Mouse (Mus musculus) spleen, postnatal 0 days (tissue): ENCODE data around the gene Slc25a31. TPM values are rescaled to one million over a fixed set of nuclear protein-coding genes. Genes with fewer than 3 reads are reported as not detected.

Experiments used
- polyA plus RNA-seq: library from polyadenylated mRNA; unstranded; fragments of >200 nt; fragmentation: Nextera tagmentation; extraction: Ambion mirVana; gene quantifications from 2 replicates; pipeline ENCODE4 v1.2.1, GENCODE M21; 2015

Slc25a31 gene
- polyA plus RNA-seq, result 0.08 and 0.10 TPM in 2 replicates

DNA sequence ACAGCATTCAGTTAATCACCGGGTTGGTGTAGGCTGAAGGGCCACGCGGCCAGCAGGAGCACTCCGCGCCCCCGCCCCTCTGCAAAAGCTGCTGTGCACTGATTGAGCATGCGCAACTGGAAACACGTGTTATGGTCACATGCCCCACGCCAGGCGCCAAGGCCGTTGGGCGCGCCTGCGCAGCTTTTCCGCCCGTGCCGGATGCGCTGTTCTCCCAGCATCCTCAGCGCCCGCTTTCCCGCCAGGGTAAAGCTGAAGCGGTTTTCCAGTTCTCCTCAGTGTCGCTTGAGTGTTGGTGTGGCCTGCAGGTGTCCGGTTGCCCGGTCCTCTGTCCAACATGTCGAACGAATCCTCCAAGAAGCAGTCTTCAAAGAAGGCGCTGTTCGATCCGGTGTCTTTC lies at the start of gene Slc25a31:
Gene Slc25a31 (plus strand): TSS at position 201 of the 400 bp plus-strand sequence.

DNA sequence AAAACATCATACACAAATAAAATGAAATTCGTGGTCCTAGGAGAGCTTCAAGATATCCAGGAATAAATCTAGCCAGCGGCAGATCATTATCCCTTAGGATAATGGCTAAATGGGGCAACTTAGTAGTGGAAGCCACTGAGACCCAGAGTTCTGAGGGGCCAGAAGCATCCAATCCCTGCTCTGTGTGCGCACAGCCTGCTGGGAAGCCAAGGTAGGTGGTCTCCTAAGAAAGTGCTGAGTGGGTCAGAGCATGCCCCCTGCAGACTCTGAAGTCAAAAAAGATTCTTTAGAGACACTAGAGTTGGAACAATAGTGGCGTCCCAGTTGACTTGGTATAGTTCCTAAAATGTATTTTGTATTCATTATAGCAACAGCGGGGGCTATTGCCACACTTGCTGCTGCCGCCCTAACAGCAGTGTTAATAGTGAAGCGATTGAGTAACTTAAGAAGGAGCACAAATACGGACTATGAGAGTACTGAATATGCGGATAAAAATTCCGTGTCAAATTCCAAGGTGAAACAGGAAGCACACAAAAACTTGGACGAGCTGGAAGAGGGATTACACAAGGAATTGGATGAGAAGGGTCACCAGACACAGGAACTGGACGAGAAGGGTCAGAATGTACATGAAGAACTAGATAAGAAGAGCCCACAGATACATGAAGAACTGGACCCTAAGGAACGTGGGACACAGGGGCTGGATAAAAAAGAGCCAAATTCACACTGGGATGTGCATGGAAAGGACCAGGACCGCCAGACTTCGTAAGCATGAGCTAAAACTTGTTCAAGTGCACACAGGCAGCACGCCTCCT lies 35.6 kb downstream of the Slc25a31 start, which contains the start of gene Hspa4l:
Gene Hspa4l (plus strand): TSS at position 472 of the 812 bp plus-strand sequence.

Other genes with a start within 250 kb of the Slc25a31 start
- gene Intu, start 177.6 kb upstream of the Slc25a31 start, polyA plus RNA-seq, result 0.73 and 0.89 TPM in 2 replicates
- 16.4 and 16.8 TPM in 2 replicates for gene Hspa4l, start 35.6 kb downstream of the Slc25a31 start, polyA plus RNA-seq
- gene Plk4, start 91.2 kb downstream of the Slc25a31 start, polyA plus RNA-seq, result 39.2 and 43.2 TPM in 2 replicates
- 5.5 and 6.3 TPM in 2 replicates for gene Mfsd8, start 138.0 kb downstream of the Slc25a31 start, polyA plus RNA-seq
- 5.6 and 6.1 TPM in 2 replicates for gene Abhd18, start 138.1 kb downstream of the Slc25a31 start, polyA plus RNA-seq
- gene 1700034I23Rik, start 193.7 kb downstream of the Slc25a31 start, polyA plus RNA-seq, result 0.07 TPM in 2 replicates
- gene Larp1b, start 241.0 kb downstream of the Slc25a31 start, polyA plus RNA-seq, result 10.5 and 10.9 TPM in 2 replicates